Mouse (Mus musculus) ES-Bruce4 (cell line): ENCODE measurements at regions not wholly inside any gene's neighbourhood (a gene's known extent, or its start where the extent isn't known, plus 50 kb on each side); places are given as distances from the start of the nearest gene placed in this dataset.

Source experiments
- H3K27ac ChIP-seq: 2 replicates; pipeline ENCODE4 v1.5.1; 2012; ENCODE audit warnings: low read length, inconsistent platforms; ENCODE audit not compliant: insufficient read depth
- H3K27me3 ChIP-seq: 2 replicates; pipeline ENCODE4 v1.6.1; 2012; ENCODE audit warnings: mild to moderate bottlenecking, low read length, inconsistent platforms; ENCODE audit not compliant: control insufficient read depth, poor library complexity, insufficient read depth, severe bottlenecking
- H3K36me3 ChIP-seq: 2 replicates; pipeline ENCODE4 v1.6.1; 2012; ENCODE audit warnings: inconsistent platforms, mild to moderate bottlenecking, low read length, moderate library complexity; ENCODE audit not compliant: control insufficient read depth, poor library complexity, insufficient read depth, severe bottlenecking
- H3K4me1 ChIP-seq: one replicate; pipeline ENCODE4 v1.8.1; 2011; ENCODE audit warnings: low read length; ENCODE audit not compliant: control insufficient read depth, insufficient read depth
- H3K4me3 ChIP-seq: 2 replicates; pipeline ENCODE4 v1.5.1; 2011; ENCODE audit warnings: low read depth, mild to moderate bottlenecking, low read length
- H3K9ac ChIP-seq: 2 replicates; pipeline ENCODE4 v1.6.1; 2012; ENCODE audit warnings: low read depth, mild to moderate bottlenecking, inconsistent platforms; ENCODE audit not compliant: poor library complexity, severe bottlenecking
- H3K9me3 ChIP-seq: replicated peaks from 2 replicates; pipeline ENCODE4 v1.6.1; 2012; ENCODE audit warnings: mild to moderate bottlenecking, low read length, inconsistent platforms; ENCODE audit not compliant: control insufficient read depth, poor library complexity, insufficient read depth, severe bottlenecking
- CTCF ChIP-seq: IDR thresholded peaks from one replicate; pipeline ENCODE4 v1.8.1; 2011; ENCODE audit warnings: low read depth, low read length
- EP300 ChIP-seq: IDR thresholded peaks from 2 replicates; pipeline ENCODE4 v1.6.1; 2011; ENCODE audit warnings: low read depth, low read length; ENCODE audit not compliant: insufficient read depth
- POLR2A ChIP-seq: IDR thresholded peaks from one replicate; pipeline ENCODE4 v1.8.1; 2011; ENCODE audit warnings: low read length; ENCODE audit not compliant: insufficient read depth

DNA sequence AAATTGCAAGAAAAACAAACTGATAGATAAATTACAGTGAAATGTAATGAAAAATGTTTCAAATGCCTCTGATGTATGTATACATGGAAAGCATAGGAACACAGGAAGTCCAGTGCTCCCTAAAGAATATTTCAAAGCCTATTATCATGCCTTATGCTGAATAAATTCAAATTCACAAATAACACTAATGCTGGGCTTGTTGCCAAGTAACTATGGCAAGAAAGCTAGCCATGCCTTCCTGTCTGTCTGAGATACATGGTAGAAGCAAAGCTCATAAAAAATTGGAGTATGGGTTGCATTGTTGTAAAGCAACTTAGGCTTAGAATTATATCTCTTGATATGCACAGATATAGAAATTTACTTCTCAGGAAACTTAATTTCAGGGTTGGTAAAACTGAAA is 315.8 kb upstream of the Klf6 start:
- Histone ChIP-seq H3K9ac (no peak overlapping the region), H3K4me3 (no peak overlapping the region), H3K27me3 (no peaks in the 10 kb centered on the region), H3K36me3 (no peaks in the 10 kb centered on the region), H3K9me3 (no peaks in the 10 kb centered on the region), H3K27ac (no peak overlapping the region), H3K4me1 (peaks cover 3% of the 10 kb centered on the region)
- no peak for TF ChIP-seq CTCF
- TF ChIP-seq EP300 = no peak
- TF ChIP-seq POLR2A = no peak

DNA sequence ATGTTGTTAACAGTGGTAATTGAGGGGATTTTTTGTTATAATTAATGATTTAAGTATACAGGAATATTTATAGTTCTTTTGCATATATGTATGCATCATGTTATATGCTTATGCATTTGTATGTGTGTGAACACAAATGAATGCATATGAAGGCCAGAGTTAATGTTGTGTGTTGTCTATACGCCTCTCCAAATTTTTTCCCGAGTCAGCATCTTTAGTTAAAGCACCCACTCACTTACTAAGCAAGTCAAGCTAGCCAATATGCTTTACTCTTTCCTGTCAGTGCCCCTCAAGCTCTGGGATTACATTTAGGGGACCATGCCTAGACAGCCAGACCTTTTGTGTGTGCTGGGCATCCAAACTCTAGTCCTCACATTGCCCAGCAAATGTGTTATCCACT is 315.3 kb upstream of the Klf6 start:
- Histone ChIP-seq H3K27ac (no peak overlapping the region), H3K27me3 (no peaks in the 10 kb centered on the region), H3K4me3 (no peak overlapping the region), H3K9ac (no peak overlapping the region), H3K9me3 (no peaks in the 10 kb centered on the region), H3K4me1 (peaks cover 3% of the 10 kb centered on the region), H3K36me3 (no peaks in the 10 kb centered on the region)
- TF ChIP-seq POLR2A = no peak
- no peak for TF ChIP-seq EP300
- no peak for TF ChIP-seq CTCF

DNA sequence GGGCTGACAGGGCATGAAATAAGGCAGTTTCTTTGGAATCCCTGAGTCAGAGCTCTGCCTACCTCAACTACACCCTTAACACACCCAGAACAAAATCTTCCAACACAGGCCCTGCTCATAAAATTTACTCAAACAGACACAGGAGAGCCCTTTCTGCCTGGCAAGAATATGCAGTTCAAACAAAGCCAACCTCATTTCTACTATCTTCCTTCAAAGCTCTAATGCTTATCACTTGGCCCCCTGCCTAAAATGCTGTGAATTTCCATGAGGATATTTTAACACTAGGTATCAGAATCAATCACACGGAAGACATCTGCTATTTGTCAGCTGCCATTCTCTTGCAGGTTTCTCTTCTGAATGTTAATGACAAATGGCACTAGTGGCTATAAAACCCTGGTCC is 314.3 kb upstream of the Klf6 start:
- Histone ChIP-seq H3K9me3 (no peaks in the 10 kb centered on the region), H3K4me1 (peaks cover 6% of the 10 kb centered on the region), H3K27ac (no peak overlapping the region), H3K4me3 (no peak overlapping the region), H3K9ac (no peak overlapping the region), H3K36me3 (no peaks in the 10 kb centered on the region), H3K27me3 (no peaks in the 10 kb centered on the region)
- TF ChIP-seq CTCF = no peak
- no peak for TF ChIP-seq EP300
- no peak for TF ChIP-seq POLR2A

DNA sequence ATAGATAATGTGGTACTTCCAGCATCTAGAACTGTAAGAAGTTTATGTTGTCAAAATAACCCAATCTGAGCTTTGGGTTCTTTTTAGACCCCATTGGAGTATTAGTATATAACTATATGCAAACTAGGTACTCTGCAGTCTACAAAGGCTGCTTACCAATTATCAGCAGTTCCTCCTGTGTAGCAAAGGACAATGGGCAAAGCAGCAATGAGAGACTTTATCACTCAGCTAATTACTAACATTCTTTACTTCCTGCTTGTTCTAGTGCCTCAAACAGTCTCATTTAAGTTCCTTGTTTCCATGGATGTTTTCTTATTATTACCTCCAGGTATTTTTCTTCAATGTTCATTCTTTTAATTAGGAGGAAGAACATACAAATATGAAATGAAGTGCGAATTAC is 312.5 kb upstream of the Klf6 start:
- Histone ChIP-seq H3K9me3 (no peaks in the 10 kb centered on the region), H3K36me3 (no peaks in the 10 kb centered on the region), H3K9ac (no peak overlapping the region), H3K27me3 (no peaks in the 10 kb centered on the region), H3K27ac (no peak overlapping the region), H3K4me1 (peaks cover 6% of the 10 kb centered on the region), H3K4me3 (no peak overlapping the region)
- TF ChIP-seq EP300 (no peak), CTCF (no peak), POLR2A (no peak)

DNA sequence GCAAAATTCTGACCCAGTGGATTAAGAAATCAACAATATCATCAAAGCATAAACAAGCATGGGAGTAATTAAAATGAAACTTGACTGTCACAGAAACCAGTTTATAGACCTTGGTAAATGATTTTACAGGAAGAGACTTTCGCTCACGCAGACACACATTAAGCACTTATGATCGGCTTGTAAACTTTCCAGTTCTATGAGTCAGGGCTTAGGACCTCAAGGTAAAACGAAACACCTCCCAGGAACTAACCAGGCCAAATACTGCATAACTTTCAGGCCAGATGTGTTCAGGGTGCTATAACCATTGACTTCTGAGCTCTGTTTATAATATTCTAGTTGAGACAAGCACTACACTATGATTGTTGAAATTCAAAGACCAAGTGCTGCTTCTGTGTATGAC is 312.1 kb upstream of the Klf6 start:
- Histone ChIP-seq H3K9me3 (no peaks in the 10 kb centered on the region), H3K9ac (no peak overlapping the region), H3K27ac (peak overlapping the region; percentile 28; the same call in 1 of the 2 replicates), H3K4me3 (no peak overlapping the region), H3K4me1 (peaks cover 6% of the 10 kb centered on the region), H3K27me3 (no peaks in the 10 kb centered on the region), H3K36me3 (no peaks in the 10 kb centered on the region)
- TF ChIP-seq EP300 (no peak), POLR2A (no peak), CTCF (no peak)

DNA sequence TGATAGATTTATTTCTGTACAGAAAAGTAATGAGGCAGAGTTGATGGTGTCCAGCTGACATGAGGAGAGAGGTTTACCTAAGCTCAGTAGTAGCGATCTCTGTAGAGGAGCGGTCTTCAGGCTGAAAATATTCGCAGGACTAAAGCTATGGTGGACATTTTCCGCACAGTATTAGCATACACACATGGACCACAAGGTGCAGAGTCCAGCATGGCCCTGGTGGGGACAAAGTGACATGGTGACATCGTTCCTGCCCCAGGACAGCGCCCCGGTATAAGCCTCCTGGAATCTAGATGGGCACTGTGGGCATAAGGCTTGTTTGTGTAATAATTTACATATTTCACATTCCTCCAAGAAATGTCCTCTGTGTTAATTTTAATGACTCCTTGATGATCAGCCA is 311.5 kb upstream of the Klf6 start:
- H3K27me3 ChIP-seq = no peaks in the 10 kb centered on the region
- H3K9ac ChIP-seq = no peak overlapping the region
- H3K36me3 ChIP-seq = no peaks in the 10 kb centered on the region
- TF ChIP-seq EP300 (no peak), CTCF (no peak), POLR2A (no peak)
- H3K4me1 ChIP-seq = peaks cover 6% of the 10 kb centered on the region
- peak overlapping the region; percentile 30 for H3K27ac ChIP-seq
- H3K9me3 ChIP-seq = no peaks in the 10 kb centered on the region
- H3K4me3 ChIP-seq = no peak overlapping the region

DNA sequence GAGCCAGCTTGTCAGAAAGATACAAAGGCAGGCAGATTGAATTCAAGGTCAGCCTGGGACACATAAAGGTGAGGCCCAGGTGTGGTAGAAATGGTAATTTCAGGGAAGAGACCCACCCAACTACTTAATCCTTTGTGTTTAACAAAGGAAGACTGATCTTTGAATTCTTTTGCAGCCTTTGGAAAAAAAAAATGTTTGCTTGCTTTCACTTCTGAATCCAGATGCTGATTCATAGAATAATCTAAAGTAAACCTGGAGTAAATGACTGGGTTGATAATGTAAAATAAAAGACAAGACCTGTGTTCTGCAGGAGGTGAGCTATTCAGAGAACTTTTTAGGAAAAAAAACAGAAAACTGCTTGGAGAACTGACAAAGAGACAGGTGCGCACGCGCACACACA is 310.9 kb upstream of the Klf6 start:
- H3K36me3 ChIP-seq = no peaks in the 10 kb centered on the region
- peak overlapping the region; percentile 93 for H3K27ac ChIP-seq
- H3K27me3 ChIP-seq = no peaks in the 10 kb centered on the region
- no peaks in the 10 kb centered on the region for H3K9me3 ChIP-seq
- TF ChIP-seq EP300 (no peak), CTCF (no peak), POLR2A (no peak)
- H3K4me3 ChIP-seq = no peak overlapping the region
- peaks cover 6% of the 10 kb centered on the region for H3K4me1 ChIP-seq
- H3K9ac ChIP-seq = no peak overlapping the region
